10 mouse cellular contexts compared by ENCODE assay signal in genomic region chr14:120368914-120369391, GRCm38 (mm10).
DNase-seq lines count a peak whose midpoint lies in the region; ATAC-seq and TF ChIP-seq lines count a peak whose summit lies in the region.
"Had no signal": no experiment of that assay in that cellular context is flagged by ENCODE, and none has a peak within 500 bp of the region (broad histone marks: within the 10 kb centered on the region; RNA-seq: fewer than 3 reads in every experiment).

No protein-coding gene starts in this region.

- H3K4me2 ChIP-seq in kidney, embryonic 14.5 days (replicated peaks; ENCODE audit: low read depth, low read length), result no peak overlapping the region
- no peak overlapping the region for H3K4me2 ChIP-seq in embryonic facial prominence, embryonic 15.5 days (replicated peaks)
- no peak overlapping the region for H3K4me2 ChIP-seq in kidney, postnatal 0 days (ENCODE audit: low read length)
- H3K4me2 ChIP-seq: forebrain, embryonic 12.5 days had no signal

- ATAC-seq in kidney, embryonic 14.5 days (ENCODE audit: low FRiP score, low TSS enrichment), result peak; percentile 70; the same call in 1 of the 2 replicates
- no peak for ATAC-seq in embryonic facial prominence, embryonic 15.5 days (ENCODE audit: insufficient number of reproducible peaks, low FRiP score, low TSS enrichment, low read depth)
- no peak; the same call in 1 of the 2 replicates for ATAC-seq in kidney, postnatal 0 days (replicated peaks; ENCODE audit: low FRiP score, low read depth)

- 31% methylated on average over 8 of the region's 8 CpGs for WGBS in kidney, embryonic 14.5 days
- 30% methylated on average over 8 of the region's 8 CpGs for WGBS in embryonic facial prominence, embryonic 15.5 days
- WGBS in kidney, postnatal 0 days, result 34% methylated on average over 8 of the region's 8 CpGs

- H3K9me3 ChIP-seq in kidney, embryonic 14.5 days (ENCODE audit: control insufficient read depth, low read length), result no peaks in the 10 kb centered on the region
- no peaks in the 10 kb centered on the region for H3K9me3 ChIP-seq in embryonic facial prominence, embryonic 15.5 days (replicated peaks)
- H3K9me3 ChIP-seq in kidney, postnatal 0 days (replicated peaks; ENCODE audit: low read length), result no peaks in the 10 kb centered on the region
- H3K9me3 ChIP-seq: forebrain, embryonic 12.5 days had no signal

- no peak for TF ChIP-seq CTCF in kidney, postnatal 0 days (IDR thresholded peaks at IDR 0.05; ENCODE audit: low read depth)

- H3K4me1 ChIP-seq in kidney, embryonic 14.5 days (ENCODE audit: control insufficient read depth, insufficient read depth, low read length), result peaks cover 32% of the 10 kb centered on the region
- H3K4me1 ChIP-seq in embryonic facial prominence, embryonic 15.5 days, result peaks cover 65% of the 10 kb centered on the region
- peaks cover 47% of the 10 kb centered on the region for H3K4me1 ChIP-seq in kidney, postnatal 0 days (replicated peaks; ENCODE audit: insufficient read depth, low read length)

- H3K9ac ChIP-seq in kidney, embryonic 14.5 days (ENCODE audit: low read depth, low read length), result no peak overlapping the region
- H3K9ac ChIP-seq in embryonic facial prominence, embryonic 15.5 days, result no peak overlapping the region
- H3K9ac ChIP-seq in kidney, postnatal 0 days (ENCODE audit: low read depth, low read length), result no peak overlapping the region
- H3K9ac ChIP-seq: forebrain, embryonic 12.5 days had no signal

- H3K4me3 ChIP-seq in kidney, embryonic 14.5 days (ENCODE audit: low read length), result no peak overlapping the region
- no peak overlapping the region for H3K4me3 ChIP-seq in embryonic facial prominence, embryonic 15.5 days (replicated peaks)
- H3K4me3 ChIP-seq in kidney, postnatal 0 days (replicated peaks; ENCODE audit: low read depth, low read length), result no peak overlapping the region
- H3K4me3 ChIP-seq: forebrain, embryonic 12.5 days had no signal

- DNase-seq in kidney, postnatal 4 days, result no peak
- DNase-seq in adrenal gland, postnatal 14 days, result peak; percentile 75
- DNase-seq in kidney, postnatal 0 days (ENCODE audit: low spot score), result peak; percentile 66
- no peak for DNase-seq in embryo, embryonic 9.5 days (ENCODE audit: extremely low spot score)
- DNase-seq in urinary bladder, postnatal 4 days (ENCODE audit: low spot score in 2 of 2), result no peak
- DNase-seq: midbrain, embryonic 14.5 days; right cerebral cortex, postnatal 14 days had no signal

- H3K27me3 ChIP-seq in kidney, embryonic 14.5 days (ENCODE audit: control insufficient read depth, insufficient read depth, low read length), result no peaks in the 10 kb centered on the region
- no peaks in the 10 kb centered on the region for H3K27me3 ChIP-seq in embryonic facial prominence, embryonic 15.5 days
- no peaks in the 10 kb centered on the region for H3K27me3 ChIP-seq in kidney, postnatal 0 days (ENCODE audit: insufficient read depth, low read length)
- H3K27me3 ChIP-seq: forebrain, embryonic 12.5 days had no signal

- no peaks in the 10 kb centered on the region for H3K36me3 ChIP-seq in kidney, embryonic 14.5 days (ENCODE audit: control insufficient read depth, insufficient read depth, low read length)
- no peaks in the 10 kb centered on the region for H3K36me3 ChIP-seq in embryonic facial prominence, embryonic 15.5 days
- no peaks in the 10 kb centered on the region for H3K36me3 ChIP-seq in kidney, postnatal 0 days (ENCODE audit: insufficient read depth, low read length)
- H3K36me3 ChIP-seq: forebrain, embryonic 12.5 days had no signal

- H3K27ac ChIP-seq in kidney, embryonic 14.5 days (ENCODE audit: low read depth, low read length), result 0 out of 2 replicates have a peak overlapping the region, but pooled peaks have one; percentile 49
- 0 out of 2 replicates have a peak overlapping the region, but pooled peaks have one; percentile 13 for H3K27ac ChIP-seq in embryonic facial prominence, embryonic 15.5 days (replicated peaks)
- peak overlapping the region; percentile 37; the same call in 1 of the 2 replicates for H3K27ac ChIP-seq in kidney, postnatal 0 days
- H3K27ac ChIP-seq: forebrain, embryonic 12.5 days had no signal

Comparison
In these comparisons a context has a peak if more than half of its experiments do, and no peak if none do; other contexts are left out.
1. DNase-seq: peak in adrenal gland, postnatal 14 days (single experiment) and kidney, postnatal 0 days (single experiment); none in kidney, postnatal 4 days (0 of 2), embryo, embryonic 9.5 days (single experiment) and urinary bladder, postnatal 4 days (0 of 2).
2. Peak in every context shown above with its lines, with median percentiles within 50 percentile points of each other: H3K27ac ChIP-seq.